Mouse (Mus musculus) cortical plate, adult 2 months (tissue): ENCODE data around the gene Sugp2.

Experiments
- CTCF ChIP-seq: fragments of 200-500 bp; IDR thresholded peaks from 2 replicates; pipeline ENCODE4 v1.5.1; 2011; ENCODE audit warnings: mild to moderate bottlenecking, control low read depth, low read length; ENCODE audit not compliant: insufficient read depth; ENCODE audit errors: extremely low read depth
- POLR2A ChIP-seq: fragments of 200-500 bp; IDR thresholded peaks from 2 replicates; pipeline ENCODE4 v1.6.1; 2011; ENCODE audit warnings: mild to moderate bottlenecking, low read length, control low read depth; ENCODE audit not compliant: insufficient read depth; ENCODE audit errors: extremely low read depth

DNA sequence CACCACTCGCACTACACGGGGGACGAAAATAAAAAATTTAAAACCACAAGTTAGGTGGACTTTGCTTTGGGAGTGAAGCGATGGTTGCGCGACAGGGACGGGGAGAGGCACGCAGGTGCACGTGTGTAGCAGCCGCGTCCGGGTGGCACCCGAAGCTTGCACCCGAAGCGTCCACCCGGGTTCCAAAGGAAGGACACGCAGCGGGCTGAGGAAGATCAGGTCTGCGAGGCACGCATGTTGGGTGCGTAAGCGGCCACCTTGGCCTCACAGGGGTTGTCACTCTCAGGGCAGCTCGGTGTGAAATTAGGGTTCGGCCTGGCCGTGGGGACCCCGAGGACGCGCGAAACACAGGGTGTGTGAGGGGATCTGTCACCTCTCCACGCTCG is 22.3 kb upstream of the Sugp2 start:
- TF ChIP-seq POLR2A (no peak), CTCF (no peak)
